Mouse (Mus musculus): ENCODE results near the gene Pfkfb3. TPM values are rescaled to one million over a fixed set of nuclear protein-coding genes. Genes with fewer than 3 reads are reported as not detected.

Gene Pfkfb3
- polyA plus RNA-seq, 1 experiment from 2014 or later = 14.1 TPM

DNA sequence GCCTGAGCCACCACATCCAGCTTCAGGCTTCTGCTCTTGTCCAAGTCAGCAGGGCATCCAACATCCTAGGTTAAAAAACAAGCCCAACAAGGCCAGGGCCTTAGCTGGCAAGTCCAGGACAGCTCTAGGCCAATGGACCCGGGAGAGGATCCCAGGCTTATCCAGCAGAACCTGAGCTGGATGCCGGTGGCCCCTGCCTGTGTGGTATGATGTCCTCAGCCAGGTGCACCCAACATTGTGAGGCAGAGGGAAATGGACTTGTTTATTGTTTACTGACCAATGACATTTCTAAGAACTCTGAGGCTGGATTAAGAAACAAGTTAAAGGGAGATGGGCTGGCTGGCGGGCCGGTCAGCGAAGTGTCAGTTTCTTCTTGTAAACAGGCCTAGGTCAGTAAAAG is 27.8 kb downstream of the Pfkfb3 start:
- Histone ChIP-seq H3K9me3 (ENCODE audit: control insufficient read depth, low read length) (no peaks in the 10 kb centered on the region), H3K4me2 (ENCODE audit: low read depth, low read length, severe bottlenecking) (no peak overlapping the region)
- WGBS = 93% methylated on average over 5 of the region's 5 CpGs

DNA sequence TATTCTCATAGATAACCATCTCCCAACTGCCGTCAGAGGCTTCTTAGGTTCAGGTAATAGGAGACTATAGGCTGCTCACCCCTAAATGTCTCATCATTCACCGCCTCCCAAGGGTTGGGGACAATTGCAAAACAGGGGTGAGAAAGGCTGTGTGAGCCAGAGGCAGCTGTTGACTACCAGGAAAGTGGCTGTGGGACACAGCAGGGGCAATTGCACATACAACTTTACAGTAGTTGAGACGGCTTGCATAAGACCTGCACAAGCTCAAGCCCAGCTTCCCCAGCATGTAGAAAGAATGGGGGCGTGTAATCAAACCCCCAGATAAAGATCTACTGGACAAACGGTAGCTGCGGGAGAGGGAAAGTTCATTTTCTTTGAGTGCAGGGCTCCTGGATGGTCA is 29.1 kb downstream of the Pfkfb3 start:
- Histone ChIP-seq H3K9me3 (ENCODE audit: control insufficient read depth, low read length) (no peaks in the 10 kb centered on the region), H3K27ac (ENCODE audit: low read depth, low read length) (no peak overlapping the region), H3K36me3 (ENCODE audit: control insufficient read depth, insufficient read depth, low read length) (no peaks in the 10 kb centered on the region), H3K4me3 (ENCODE audit: low read depth, low read length) (no peak overlapping the region), H3K27me3 (ENCODE audit: control insufficient read depth, insufficient read depth, low read length) (no peaks in the 10 kb centered on the region), H3K4me2 (ENCODE audit: low read depth, low read length, severe bottlenecking) (no peak overlapping the region), H3K4me1 (replicated peaks; ENCODE audit: control insufficient read depth, insufficient read depth, low read length) (no peaks in the 10 kb centered on the region; the same call in 1 of the 2 replicates), H3K9ac (ENCODE audit: low read length) (no peak overlapping the region)
- 88% methylated on average over 6 of the region's 6 CpGs for WGBS
- DNase-seq (ENCODE audit: low spot score) (no peak), ATAC-seq (replicated peaks; ENCODE audit: low FRiP score) (no peak)

More for the DNA sequence above, 27.8 kb downstream of the Pfkfb3 start:
- H3K27me3 ChIP-seq (ENCODE audit: control insufficient read depth, insufficient read depth, low read length) = no peaks in the 10 kb centered on the region
- H3K9ac ChIP-seq (ENCODE audit: low read length) = no peak overlapping the region
- H3K27ac ChIP-seq (ENCODE audit: low read depth, low read length) = no peak overlapping the region
- no peak for DNase-seq (ENCODE audit: low spot score)
- ATAC-seq (replicated peaks; ENCODE audit: low FRiP score) = no peak
- H3K36me3 ChIP-seq (ENCODE audit: control insufficient read depth, insufficient read depth, low read length) = no peaks in the 10 kb centered on the region
- H3K4me1 ChIP-seq (replicated peaks; ENCODE audit: control insufficient read depth, insufficient read depth, low read length) = no peaks in the 10 kb centered on the region; the same call in 1 of the 2 replicates
- H3K4me3 ChIP-seq (ENCODE audit: low read depth, low read length) = no peak overlapping the region

DNA sequence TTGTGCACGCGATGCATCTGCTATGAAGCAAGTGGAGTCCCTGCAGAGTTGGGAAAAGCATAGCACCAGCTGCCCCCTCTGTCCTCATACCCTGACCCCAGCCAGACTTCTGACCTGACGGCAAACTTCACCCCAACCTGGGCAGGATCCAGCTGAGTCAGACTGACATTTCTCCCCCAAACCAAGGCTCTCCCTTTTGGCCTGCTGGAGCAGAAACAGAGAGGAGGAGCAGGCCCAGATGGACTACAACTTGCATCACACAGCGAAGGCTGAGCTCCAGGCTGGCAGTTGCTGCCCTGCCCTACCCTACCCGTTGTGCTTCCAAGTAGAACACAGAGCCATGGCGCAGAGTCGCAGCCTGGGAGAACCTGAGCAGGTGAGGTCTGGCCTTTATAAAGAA is 32.1 kb downstream of the Pfkfb3 start:
- Histone ChIP-seq H3K27ac (ENCODE audit: low read depth, low read length) (no peak overlapping the region), H3K27me3 (ENCODE audit: control insufficient read depth, insufficient read depth, low read length) (no peaks in the 10 kb centered on the region), H3K36me3 (ENCODE audit: control insufficient read depth, insufficient read depth, low read length) (no peaks in the 10 kb centered on the region), H3K9ac (ENCODE audit: low read length) (no peak overlapping the region), H3K4me3 (ENCODE audit: low read depth, low read length) (no peak overlapping the region), H3K4me1 (replicated peaks; ENCODE audit: control insufficient read depth, insufficient read depth, low read length) (no peaks in the 10 kb centered on the region; the same call in 1 of the 2 replicates), H3K9me3 (ENCODE audit: control insufficient read depth, low read length) (no peaks in the 10 kb centered on the region), H3K4me2 (ENCODE audit: low read depth, low read length, severe bottlenecking) (no peak overlapping the region)
- ATAC-seq (replicated peaks; ENCODE audit: low FRiP score) (no peak), DNase-seq (ENCODE audit: low spot score) (no peak)
- WGBS = 88% methylated on average over 7 of the region's 7 CpGs

DNA sequence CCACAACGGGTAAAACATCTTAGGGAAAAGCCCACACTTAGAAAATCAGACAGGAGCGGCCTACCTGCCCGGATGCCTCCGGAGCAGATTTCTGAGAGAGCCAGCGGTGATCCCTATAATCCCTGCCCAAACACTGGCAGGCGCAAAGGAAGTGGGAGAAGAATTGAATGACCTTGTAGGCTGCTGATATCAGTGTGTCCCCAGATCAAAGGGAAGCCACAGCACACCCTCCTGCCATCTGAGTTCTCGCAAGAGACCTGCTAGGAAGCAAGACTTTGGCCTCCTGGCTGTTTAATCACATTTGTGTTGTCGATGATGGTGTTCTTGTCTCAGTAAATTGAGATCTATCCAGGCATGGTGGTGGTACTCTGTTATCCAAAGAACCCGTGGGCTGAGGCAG is 33.1 kb downstream of the Pfkfb3 start:
- DNase-seq (ENCODE audit: low spot score) (no peak), ATAC-seq (replicated peaks; ENCODE audit: low FRiP score) (no peak)
- Histone ChIP-seq H3K9me3 (ENCODE audit: control insufficient read depth, low read length) (no peaks in the 10 kb centered on the region), H3K4me3 (ENCODE audit: low read depth, low read length) (no peak overlapping the region), H3K9ac (ENCODE audit: low read length) (no peak overlapping the region), H3K27me3 (ENCODE audit: control insufficient read depth, insufficient read depth, low read length) (no peaks in the 10 kb centered on the region), H3K36me3 (ENCODE audit: control insufficient read depth, insufficient read depth, low read length) (no peaks in the 10 kb centered on the region), H3K4me1 (replicated peaks; ENCODE audit: control insufficient read depth, insufficient read depth, low read length) (no peaks in the 10 kb centered on the region; the same call in 1 of the 2 replicates), H3K4me2 (ENCODE audit: low read depth, low read length, severe bottlenecking) (no peak overlapping the region), H3K27ac (ENCODE audit: low read depth, low read length) (no peak overlapping the region)
- WGBS = 85% methylated on average over 9 of the region's 9 CpGs

DNA sequence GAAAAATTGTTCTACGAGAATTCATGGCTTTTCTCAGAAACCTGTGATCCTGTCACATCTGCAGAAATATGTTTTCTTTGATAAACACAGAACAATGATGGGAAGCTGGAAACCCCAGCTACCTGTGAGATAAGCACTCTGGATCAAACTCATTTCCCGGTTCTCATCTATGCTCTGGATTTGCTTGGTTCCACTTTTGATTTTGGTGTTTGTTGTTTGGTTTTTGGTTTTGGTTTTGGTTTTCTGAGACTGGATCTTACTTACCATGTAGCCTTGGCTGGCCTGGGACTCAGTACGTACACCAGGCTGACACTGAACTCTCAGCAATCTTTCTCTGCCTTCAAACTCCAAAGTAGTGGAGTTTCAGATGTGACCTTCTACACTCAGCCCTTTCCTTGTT is 38.0 kb downstream of the Pfkfb3 start:
- Histone ChIP-seq H3K9me3 (ENCODE audit: control insufficient read depth, low read length) (no peaks in the 10 kb centered on the region), H3K36me3 (ENCODE audit: control insufficient read depth, insufficient read depth, low read length) (no peaks in the 10 kb centered on the region), H3K27me3 (ENCODE audit: control insufficient read depth, insufficient read depth, low read length) (no peaks in the 10 kb centered on the region), H3K9ac (ENCODE audit: low read length) (no peak overlapping the region), H3K27ac (ENCODE audit: low read depth, low read length) (no peak overlapping the region), H3K4me2 (ENCODE audit: low read depth, low read length, severe bottlenecking) (no peak overlapping the region), H3K4me3 (ENCODE audit: low read depth, low read length) (no peak overlapping the region), H3K4me1 (replicated peaks; ENCODE audit: control insufficient read depth, insufficient read depth, low read length) (no peaks in the 10 kb centered on the region)
- no peak for DNase-seq (ENCODE audit: low spot score)
- 90% methylated on average over 3 of the region's 3 CpGs for WGBS
- ATAC-seq (replicated peaks; ENCODE audit: low FRiP score) = no peak

DNA sequence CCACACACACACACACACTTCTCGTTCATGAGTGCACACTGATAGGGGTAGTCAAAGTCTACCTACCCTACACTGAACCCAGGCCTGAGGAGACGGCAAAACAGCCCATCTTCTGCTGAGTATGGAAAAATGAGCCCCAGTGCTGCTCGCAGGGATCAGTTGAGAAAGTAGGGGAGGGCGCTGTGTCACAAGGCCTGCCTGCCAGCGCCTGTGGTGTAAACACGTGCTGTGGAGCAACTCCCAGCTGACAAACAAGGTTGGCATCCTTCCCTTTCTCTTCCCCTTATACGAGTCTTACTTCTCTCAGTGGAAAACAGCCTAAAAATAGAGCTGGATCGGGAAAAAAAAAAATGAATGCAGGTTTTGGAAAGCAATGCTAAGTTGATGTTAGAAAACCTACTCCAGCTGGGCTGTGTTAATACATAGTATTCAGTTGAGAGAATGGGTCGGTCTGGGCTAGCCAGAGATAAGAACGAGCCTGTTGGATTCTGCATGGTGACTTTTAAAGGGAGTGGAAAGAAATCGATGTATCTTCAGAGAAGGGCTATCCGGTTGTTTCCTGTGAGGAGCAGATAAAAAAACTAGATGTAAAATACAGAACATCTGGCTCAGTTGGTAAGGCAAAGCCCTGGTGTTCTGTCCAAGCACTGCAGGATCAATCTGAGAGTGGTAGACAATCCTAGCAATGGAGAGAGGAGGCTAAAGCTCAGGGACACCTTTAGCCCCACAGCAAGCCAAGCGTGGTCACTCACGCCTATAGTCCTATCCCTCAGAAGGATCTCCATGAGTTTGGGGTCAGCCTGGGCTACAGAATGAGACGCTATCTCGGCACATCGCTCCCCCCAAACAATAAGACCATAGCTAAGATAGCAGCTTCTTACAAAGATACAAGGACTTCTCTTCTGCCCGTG is 40.6 kb downstream of the Pfkfb3 start:
- Histone ChIP-seq H3K27me3 (ENCODE audit: control insufficient read depth, insufficient read depth, low read length) (no peaks in the 10 kb centered on the region), H3K4me3 (ENCODE audit: low read depth, low read length) (no peak overlapping the region), H3K9ac (ENCODE audit: low read length) (no peak overlapping the region), H3K4me2 (ENCODE audit: low read depth, low read length, severe bottlenecking) (no peak overlapping the region), H3K36me3 (ENCODE audit: control insufficient read depth, insufficient read depth, low read length) (no peaks in the 10 kb centered on the region), H3K4me1 (replicated peaks; ENCODE audit: control insufficient read depth, insufficient read depth, low read length) (no peaks in the 10 kb centered on the region), H3K9me3 (ENCODE audit: control insufficient read depth, low read length) (no peaks in the 10 kb centered on the region), H3K27ac (ENCODE audit: low read depth, low read length) (no peak overlapping the region)
- 74% methylated on average over 18 of the region's 18 CpGs for WGBS
- ATAC-seq (replicated peaks; ENCODE audit: low FRiP score) (no peak), DNase-seq (ENCODE audit: low spot score) (no peak)

DNA sequence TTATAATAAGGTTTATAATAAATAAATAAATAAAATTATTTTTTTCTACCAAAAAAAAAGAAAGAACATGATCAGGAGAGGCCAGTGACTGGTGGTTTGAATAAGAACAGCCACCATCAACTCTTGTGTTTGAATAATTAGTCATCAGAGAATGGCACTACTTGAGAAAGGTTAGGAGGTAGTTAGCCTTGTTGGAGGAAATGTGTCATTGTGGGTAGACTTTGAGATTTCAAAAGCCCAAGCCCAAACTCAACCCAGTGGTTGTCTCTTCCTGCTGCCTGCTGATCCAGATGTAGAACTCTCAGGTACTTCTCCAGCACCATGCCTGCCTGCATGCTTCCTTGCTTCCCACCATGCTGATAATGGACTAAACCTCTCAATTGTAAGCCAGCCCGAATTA is 41.8 kb downstream of the Pfkfb3 start:
- 94% methylated on average over 1 of the region's 1 CpGs for WGBS
- no peak for DNase-seq (ENCODE audit: low spot score)
- H3K27ac ChIP-seq (ENCODE audit: low read depth, low read length) = no peak overlapping the region
- H3K9ac ChIP-seq (ENCODE audit: low read length) = no peak overlapping the region
- H3K27me3 ChIP-seq (ENCODE audit: control insufficient read depth, insufficient read depth, low read length) = no peaks in the 10 kb centered on the region
- no peaks in the 10 kb centered on the region for H3K36me3 ChIP-seq (ENCODE audit: control insufficient read depth, insufficient read depth, low read length)
- no peak overlapping the region for H3K4me2 ChIP-seq (ENCODE audit: low read depth, low read length, severe bottlenecking)
- H3K4me1 ChIP-seq (replicated peaks; ENCODE audit: control insufficient read depth, insufficient read depth, low read length) = no peaks in the 10 kb centered on the region
- H3K4me3 ChIP-seq (ENCODE audit: low read depth, low read length) = no peak overlapping the region
- H3K9me3 ChIP-seq (ENCODE audit: control insufficient read depth, low read length) = no peaks in the 10 kb centered on the region
- ATAC-seq (replicated peaks; ENCODE audit: low FRiP score) = no peak

DNA sequence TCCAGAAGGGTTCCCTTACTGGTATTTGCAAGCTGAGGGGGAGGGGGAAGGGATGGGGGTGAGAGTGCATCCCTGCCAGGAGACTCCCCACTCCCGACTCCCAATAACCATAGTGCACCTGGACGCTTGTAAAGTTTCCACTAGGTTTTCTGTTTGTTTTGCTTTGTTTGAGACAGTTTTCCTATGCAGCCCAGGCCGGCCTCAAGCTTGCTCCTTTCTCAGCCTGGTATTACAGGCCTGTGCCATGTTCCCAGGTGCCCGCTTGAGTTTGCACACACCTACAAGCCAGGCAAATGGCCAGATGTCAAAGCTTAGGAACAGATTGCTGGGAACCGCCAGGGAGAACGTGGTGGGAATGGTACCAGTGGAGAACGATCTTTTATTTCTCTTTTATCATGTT is 50.1 kb downstream of the Pfkfb3 start:
- Histone ChIP-seq H3K4me2 (ENCODE audit: low read depth, low read length, severe bottlenecking) (peak overlapping the region; percentile 86), H3K9ac (ENCODE audit: low read length) (no peak overlapping the region), H3K27me3 (ENCODE audit: control insufficient read depth, insufficient read depth, low read length) (peaks cover 9% of the 10 kb centered on the region), H3K4me3 (ENCODE audit: low read depth, low read length) (no peak overlapping the region; the same call in 1 of the 2 replicates), H3K4me1 (replicated peaks; ENCODE audit: control insufficient read depth, insufficient read depth, low read length) (peaks cover 6% of the 10 kb centered on the region), H3K36me3 (ENCODE audit: control insufficient read depth, insufficient read depth, low read length) (no peaks in the 10 kb centered on the region), H3K27ac (ENCODE audit: low read depth, low read length) (no peak overlapping the region), H3K9me3 (ENCODE audit: control insufficient read depth, low read length) (no peaks in the 10 kb centered on the region)
- DNase-seq (ENCODE audit: low spot score) = no peak
- ATAC-seq (replicated peaks; ENCODE audit: low FRiP score) = no peak
- WGBS = 20% methylated on average over 7 of the region's 7 CpGs
